Mouse (Mus musculus) Patski (cell line): Measurements from ENCODE around the gene Ncapd2. TPM values are rescaled to one million over a fixed set of nuclear protein-coding genes. Genes with fewer than 3 reads are reported as not detected.

Source experiments
- ATAC-seq: fragments of 100-300 bp; one replicate; pipeline ENCODE4 v1.8.0; 2021
- CTCF ChIA-PET: fragments of 350-600 bp; sonication (Branson Sonifier 250); formaldehyde crosslinking; loops from one replicate; lab custom pipeline; 2022; ENCODE audit warnings: inconsistent platforms; lab: Charles Lee
- POLR2A ChIA-PET: fragments of 350-600 bp; sonication (Branson Sonifier 250); formaldehyde crosslinking; loops from one replicate; lab custom pipeline; 2022; ENCODE audit warnings: antibody characterized with exemption, inconsistent platforms; lab: Charles Lee
- DNase-seq: peaks from one replicate; pipeline ENCODE4 v3.0.0-alpha.2; 2011; ENCODE audit warnings: low read depth, low spot score
- H3K27me3 ChIP-seq: fragments of 371-371 bp; one replicate; pipeline ENCODE4 v1.5.1; 2021
- CTCF ChIP-seq: fragments of 100-300 bp; IDR thresholded peaks from one replicate; pipeline ENCODE4 v1.5.1; 2021
- in situ Hi-C: fragments of 300-500 bp; cut with MboI; formaldehyde crosslinking; loops from 3 replicates; pipeline ENCODE4 v1.11.1; 2018; ENCODE audit warnings: low pct_unique_long_range_greater_than_20kb, mixed read lengths
- polyA plus RNA-seq: library from polyadenylated mRNA; unstranded; gene quantifications from one replicate; pipeline ENCODE4 v1.2.3, GENCODE M21; 2021

Gene Ncapd2
- polyA plus RNA-seq, 1 experiment from 2014 or later, result 73.8 TPM

DNA sequence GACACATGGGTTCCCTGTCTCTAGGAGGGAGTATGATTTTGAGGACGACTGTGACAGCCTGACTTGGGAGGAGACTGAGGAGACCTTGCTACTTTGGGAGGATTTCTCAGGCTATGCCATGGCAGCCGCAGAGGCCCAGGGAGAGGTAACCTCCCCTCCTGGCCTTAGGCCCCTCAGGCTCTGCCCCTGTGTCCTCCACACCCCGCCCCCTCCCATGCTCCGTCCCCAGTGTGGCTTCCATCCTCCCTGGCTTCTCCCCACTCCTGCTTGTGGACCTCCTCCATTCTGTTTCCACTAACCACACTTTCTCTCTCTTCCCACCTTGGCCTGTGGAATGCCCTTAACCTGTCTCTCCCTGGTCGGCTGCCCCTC, 38.5 kb downstream of the Ncapd2 start:
- ATAC-seq, result no peak
- no peaks in the 10 kb centered on the region for H3K27me3 ChIP-seq
- no peak for DNase-seq
- POLR2A ChIA-PET, result no interaction called here
- in situ Hi-C loops, result no loop called here
- TF ChIP-seq CTCF, result no peak
- CTCF ChIA-PET, result no interaction called here

- ChIA-PET POLR2A (interaction anchor here (1.1 kb wide), 1 partner anchor 12 kb away, joined by 4 read pairs; no protein-coding TSS in a partner anchor), CTCF (no interaction called here)
- no peaks in the 10 kb centered on the region for H3K27me3 ChIP-seq
- TF ChIP-seq CTCF, result no peak
- in situ Hi-C loops, result no loop called here
- ATAC-seq (no peak), DNase-seq (no peak)
Observed at GRCm38 (mm10) chr6:125152212-125153017, 39.1 kb downstream of the Ncapd2 start.

DNA sequence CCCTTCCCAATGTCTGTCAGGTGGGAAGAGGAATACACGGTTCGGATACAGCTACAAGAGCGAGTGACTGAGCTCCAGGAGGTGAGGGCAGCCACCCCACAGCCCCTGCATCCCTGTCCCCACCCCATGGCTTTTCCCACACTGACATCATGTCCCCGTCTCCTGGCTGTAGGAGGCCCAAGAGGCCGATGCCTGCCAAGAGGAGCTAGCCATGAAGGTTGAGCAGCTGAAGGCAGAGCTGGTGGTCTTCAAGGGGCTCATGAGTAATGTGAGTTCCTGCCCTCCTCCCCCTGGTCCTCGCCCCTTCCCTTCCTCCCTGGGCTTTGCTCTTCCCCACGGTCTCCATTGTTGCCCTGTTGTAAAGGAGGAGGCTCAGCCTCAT, 41.9 kb downstream of the Ncapd2 start:
- DNase-seq (no peak), ATAC-seq (no peak)
- ChIA-PET CTCF (interaction anchor here (0.7 to 2.8 kb wide), 3 partner anchors 12 to 38 kb away, joined by 3 to 17 read pairs (median 10); no protein-coding TSS in a partner anchor), POLR2A (interaction anchor here (0.9 to 1.3 kb wide), 2 partner anchors 15 to 79 kb away, joined by 3 read pairs; no protein-coding TSS in a partner anchor)
- TF ChIP-seq CTCF, result no peak
- in situ Hi-C loops, result no loop called here
- no peaks in the 10 kb centered on the region for H3K27me3 ChIP-seq

DNA sequence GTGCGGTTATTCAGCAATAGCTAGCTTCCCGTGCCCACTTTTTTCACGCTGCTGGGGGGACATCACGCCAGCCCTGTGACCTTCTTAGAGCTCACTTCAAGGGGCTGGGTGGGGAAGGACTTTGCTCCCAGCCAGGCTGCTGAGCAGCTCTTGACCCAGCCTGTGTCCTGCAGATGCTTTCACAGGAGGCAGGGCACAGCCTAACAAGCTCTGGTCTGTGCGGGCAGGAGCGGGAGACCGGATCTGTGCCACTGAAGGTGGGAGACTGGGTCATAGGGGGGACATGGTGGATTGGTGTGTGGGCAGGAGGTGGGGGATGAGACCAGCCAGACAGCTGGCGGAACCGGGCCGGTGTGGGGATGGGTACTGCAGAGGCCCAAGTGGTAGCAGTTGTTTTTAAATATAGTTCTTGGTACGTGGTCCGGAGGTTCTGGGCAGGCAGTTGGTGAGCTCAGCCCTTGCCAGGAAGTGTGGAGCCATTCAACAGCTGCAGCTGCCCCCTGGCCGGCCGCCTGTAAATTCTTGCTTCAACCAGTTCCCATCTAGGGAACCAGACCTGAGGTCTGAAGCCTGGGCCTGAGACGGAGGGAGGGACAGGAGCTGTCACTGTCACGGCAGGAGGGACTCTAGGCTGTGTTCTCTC, 42.5 kb downstream of the Ncapd2 start:
- TF ChIP-seq CTCF, result no peak

DNA sequence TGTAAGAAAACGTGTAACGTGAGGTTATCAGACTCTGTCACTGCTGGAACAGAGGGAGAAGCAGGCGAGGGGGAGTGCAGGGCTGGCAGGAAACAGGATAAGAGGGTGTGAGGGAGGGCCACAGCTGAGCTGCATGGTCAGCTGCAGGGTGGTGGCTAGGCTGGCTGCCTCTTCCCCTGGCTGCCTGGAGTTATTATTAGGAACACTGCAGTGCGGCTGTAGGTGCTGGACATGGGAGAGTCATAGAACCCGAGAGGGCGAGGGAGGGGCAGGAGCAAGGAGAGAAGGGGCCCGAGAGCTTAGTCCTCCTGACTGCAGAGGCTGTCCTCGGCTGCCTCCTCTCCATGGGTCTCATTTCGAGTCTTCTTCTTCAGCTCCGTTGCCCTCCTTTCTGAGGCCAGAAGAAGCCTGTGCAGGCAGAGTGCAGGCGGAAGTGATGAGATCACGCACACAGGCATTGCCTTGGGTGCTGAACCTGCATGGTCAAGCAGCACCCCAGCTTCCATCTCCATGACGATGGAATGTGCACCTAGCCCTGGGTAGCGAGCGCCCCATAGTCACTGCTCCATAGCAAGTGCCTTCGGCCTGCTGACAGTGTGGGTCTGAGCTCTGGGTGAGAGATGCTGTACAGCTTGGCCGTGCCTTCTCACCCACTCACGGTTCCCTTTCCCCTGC, 43.1 kb downstream of the Ncapd2 start:
- DNase-seq, result no peak
- ChIA-PET CTCF (interaction anchor here (1.1 to 2.8 kb wide), 3 partner anchors 11 to 81 kb away, joined by 3 to 17 read pairs (median 10); no protein-coding TSS in a partner anchor), POLR2A (interaction anchor here (0.9 to 1.3 kb wide), 3 partner anchors 12 to 80 kb away, joined by 3 to 5 read pairs (median 3); no protein-coding TSS in a partner anchor)
- H3K27me3 ChIP-seq, result no peaks in the 10 kb centered on the region
- no peak for ATAC-seq
- in situ Hi-C loops, result no loop called here
- no peak for TF ChIP-seq CTCF

More for the DNA sequence above, 42.5 kb downstream of the Ncapd2 start:
- ChIA-PET CTCF (interaction anchor here (0.7 to 2.8 kb wide), 4 partner anchors 11 to 80 kb away, joined by 3 to 17 read pairs (median 6); no protein-coding TSS in a partner anchor), POLR2A (interaction anchor here (0.9 to 1.3 kb wide), 2 partner anchors 16 to 79 kb away, joined by 3 read pairs; no protein-coding TSS in a partner anchor)
- ATAC-seq, result no peak
- in situ Hi-C loops, result no loop called here
- no peak for DNase-seq
- H3K27me3 ChIP-seq, result no peaks in the 10 kb centered on the region

GRCm38 (mm10) chr6:125147329-125147728, 44.2 kb downstream of the Ncapd2 start:
- no peak for ATAC-seq
- TF ChIP-seq CTCF, result no peak
- POLR2A ChIA-PET, result interaction anchor here (1.3 kb wide), 1 partner anchor 13 kb away, joined by 5 read pairs; no protein-coding TSS in a partner anchor
- no peaks in the 10 kb centered on the region for H3K27me3 ChIP-seq
- CTCF ChIA-PET, result interaction anchor here (0.8 to 1.0 kb wide), 3 partner anchors 12 to 125 kb away, joined by 3 to 5 read pairs (median 3); no protein-coding TSS in a partner anchor
- in situ Hi-C loops, result no loop called here
- DNase-seq, result no peak

DNA sequence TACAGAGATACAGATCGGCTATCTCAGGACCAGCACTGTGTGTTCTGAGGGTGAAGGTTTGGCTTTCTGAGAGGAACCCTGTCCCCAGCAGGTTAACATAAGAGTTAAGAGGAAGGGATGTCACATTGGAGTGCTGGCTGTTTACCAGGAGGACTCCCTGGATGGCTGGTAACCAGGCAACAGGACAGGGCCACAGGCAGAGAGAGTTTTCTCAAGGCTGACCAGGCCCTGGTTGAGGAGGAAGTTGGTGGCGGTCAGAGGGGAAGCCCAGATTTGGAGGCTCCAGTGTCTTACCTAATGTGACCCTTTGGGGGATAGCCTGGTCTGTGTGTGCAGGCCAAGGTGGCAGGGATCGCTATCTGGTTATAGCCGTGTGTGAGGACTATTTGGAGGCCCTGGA, 44.7 kb downstream of the Ncapd2 start:
- TF ChIP-seq CTCF, result no peak
- in situ Hi-C loops, result no loop called here
- DNase-seq (no peak), ATAC-seq (no peak)
- POLR2A ChIA-PET, result interaction anchor here (0.6 kb wide), 1 partner anchor 86 kb away, joined by 4 read pairs; no protein-coding TSS in a partner anchor
- no peaks in the 10 kb centered on the region for H3K27me3 ChIP-seq
- CTCF ChIA-PET, result interaction anchor here (1.0 kb wide), 1 partner anchor 14 kb away, joined by 5 read pairs; no protein-coding TSS in a partner anchor

DNA sequence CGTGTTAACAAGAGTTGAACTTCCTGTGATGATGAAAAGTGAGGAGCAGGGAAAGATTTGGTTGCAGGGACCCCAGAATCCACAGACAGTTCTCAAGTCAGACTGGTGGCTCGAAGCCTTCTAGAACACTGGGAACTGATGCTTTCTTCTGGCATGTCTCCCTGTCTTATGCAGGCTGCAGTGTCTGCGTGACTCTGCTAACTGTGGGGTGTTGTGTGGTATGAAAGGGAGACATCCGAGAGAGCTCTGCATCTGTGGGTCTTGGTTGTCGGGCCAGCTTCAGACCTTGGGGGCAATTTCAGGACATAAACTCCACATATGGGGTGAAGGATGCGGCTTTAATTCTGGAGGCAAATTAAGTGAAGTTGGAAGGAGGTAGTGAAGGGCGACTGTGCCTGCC, 45.4 kb downstream of the Ncapd2 start:
- DNase-seq (no peak), ATAC-seq (no peak)
- POLR2A ChIA-PET, result interaction anchor here (0.6 kb wide), 1 partner anchor 87 kb away, joined by 4 read pairs; no protein-coding TSS in a partner anchor
- in situ Hi-C loops, result no loop called here
- CTCF ChIA-PET, result no interaction called here
- H3K27me3 ChIP-seq, result no peaks in the 10 kb centered on the region
- no peak for TF ChIP-seq CTCF

DNA sequence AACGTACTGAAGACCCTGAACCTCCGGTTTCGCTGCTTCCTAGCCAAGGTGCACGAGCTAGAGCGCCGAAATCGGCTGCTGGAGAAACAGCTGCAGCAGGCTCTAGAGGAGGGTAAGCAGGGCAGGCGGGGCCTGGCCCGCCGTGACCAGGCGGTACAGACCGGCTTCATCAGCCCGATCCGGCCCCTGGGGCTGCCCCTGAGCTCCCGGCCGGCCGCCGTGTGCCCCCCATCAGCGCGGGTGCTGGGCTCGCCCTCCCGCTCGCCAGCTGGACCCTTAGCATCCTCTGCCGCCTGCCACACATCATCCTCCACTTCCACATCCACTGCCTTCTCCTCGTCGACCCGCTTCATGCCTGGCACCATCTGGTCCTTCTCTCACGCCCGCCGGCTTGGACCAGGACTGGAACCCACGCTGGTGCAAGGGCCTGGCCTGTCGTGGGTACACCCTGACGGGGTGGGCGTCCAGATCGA, 46.0 kb downstream of the Ncapd2 start:
- TF ChIP-seq CTCF, result no peak
- ChIA-PET CTCF (no interaction called here), POLR2A (no interaction called here)
- in situ Hi-C loops, result no loop called here
- H3K27me3 ChIP-seq, result no peaks in the 10 kb centered on the region
- DNase-seq (no peak), ATAC-seq (no peak)

GRCm38 (mm10) chr6:125145001-125145400, 46.5 kb downstream of the Ncapd2 start, which contains the start of gene Iffo1:
Gene Iffo1 (plus strand): TSS chr6:125145241.
- DNase-seq, result no peak
- CTCF ChIA-PET, result no interaction called here
- in situ Hi-C loops, result no loop called here
- no peaks in the 10 kb centered on the region for H3K27me3 ChIP-seq
- POLR2A ChIA-PET, result no interaction called here
- TF ChIP-seq CTCF, result no peak
- peak; percentile 24 for ATAC-seq
